Mouse (Mus musculus): Measurements from ENCODE around the gene Gm21887.
"Not testable (repeated sequence)": the region's sequence is repeated elsewhere in the genome, so short reads cannot be mapped to it uniquely, and the experiment has no call there.

Gene Gm21887

GRCm38 (mm10) chrX:170015883-170016282, 6.4 kb downstream of the Gm21887 start:
- DNase-seq = not testable (repeated sequence)

DNA sequence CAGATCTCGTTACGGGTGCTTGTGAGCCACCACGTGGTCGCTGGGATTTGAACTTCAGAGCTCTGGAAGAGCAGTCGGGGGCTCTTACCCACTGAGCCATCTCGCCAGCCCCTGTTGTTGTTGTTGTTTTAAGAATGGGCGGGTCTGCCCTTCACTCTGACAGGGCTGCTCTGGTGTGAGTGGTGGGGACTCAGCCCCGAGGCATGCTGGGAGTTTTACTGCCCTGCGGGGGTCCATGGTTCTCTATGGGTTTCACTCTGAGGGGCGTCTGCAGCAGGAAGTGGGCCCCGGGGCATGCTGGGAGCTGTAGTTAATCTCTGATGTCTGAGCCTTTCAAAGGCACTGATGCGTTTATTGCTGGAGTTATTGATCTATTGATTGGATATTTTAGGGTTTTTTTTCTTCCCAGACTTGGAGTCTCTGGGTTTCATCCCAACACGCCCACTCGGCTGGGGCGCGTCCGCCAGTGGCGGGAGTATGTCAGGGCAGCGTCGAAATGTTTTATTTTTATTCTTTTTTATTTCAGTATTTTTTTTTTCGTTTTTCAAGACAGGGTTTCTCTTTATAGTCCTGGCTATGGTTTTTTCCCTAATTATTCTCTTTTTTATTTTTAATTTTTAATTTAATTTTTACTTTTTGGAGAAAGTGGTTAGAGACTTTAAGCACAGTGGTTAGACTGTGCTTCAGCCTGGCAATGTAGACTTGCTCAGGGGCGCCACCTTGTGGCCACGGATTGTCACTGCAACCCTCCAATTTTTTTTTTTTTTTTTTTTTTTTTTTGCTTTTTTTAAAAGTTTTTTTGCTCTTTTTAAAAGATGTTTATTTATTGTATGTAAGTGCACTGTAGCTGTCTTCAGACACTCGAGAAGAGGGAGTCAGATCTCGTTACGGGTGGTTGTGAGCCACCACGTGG, 8.1 kb downstream of the Gm21887 start:
- DNase-seq = peak; percentile 69

GRCm38 (mm10) chrX:170018571-170019218, 9.2 kb downstream of the Gm21887 start:
- DNase-seq = peak; percentile 73

- DNase-seq = peak; percentile 42
Observed at GRCm38 (mm10) chrX:170019219-170019953, 9.9 kb downstream of the Gm21887 start.

- DNase-seq = peak; percentile 98
Observed at GRCm38 (mm10) chrX:170019954-170020689, 10.7 kb downstream of the Gm21887 start.

DNA sequence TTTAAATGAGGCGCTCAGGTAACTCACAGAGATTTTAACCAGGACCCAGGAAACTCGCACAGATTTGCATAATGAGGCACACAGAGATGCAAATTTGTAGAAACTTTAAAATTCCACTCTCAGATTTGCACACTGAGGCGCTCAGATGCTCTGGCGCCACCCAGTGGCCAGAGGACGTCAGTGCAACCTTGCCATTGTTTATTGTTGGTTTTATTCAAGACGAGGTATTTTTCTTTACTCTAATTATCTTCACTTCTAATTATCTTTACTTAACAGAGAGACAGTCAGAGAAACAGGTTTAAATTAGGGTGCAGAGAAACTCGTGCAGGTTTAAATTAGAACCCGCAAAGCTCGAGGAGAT, 11.2 kb downstream of the Gm21887 start:
- peak; percentile 75 for DNase-seq

DNA sequence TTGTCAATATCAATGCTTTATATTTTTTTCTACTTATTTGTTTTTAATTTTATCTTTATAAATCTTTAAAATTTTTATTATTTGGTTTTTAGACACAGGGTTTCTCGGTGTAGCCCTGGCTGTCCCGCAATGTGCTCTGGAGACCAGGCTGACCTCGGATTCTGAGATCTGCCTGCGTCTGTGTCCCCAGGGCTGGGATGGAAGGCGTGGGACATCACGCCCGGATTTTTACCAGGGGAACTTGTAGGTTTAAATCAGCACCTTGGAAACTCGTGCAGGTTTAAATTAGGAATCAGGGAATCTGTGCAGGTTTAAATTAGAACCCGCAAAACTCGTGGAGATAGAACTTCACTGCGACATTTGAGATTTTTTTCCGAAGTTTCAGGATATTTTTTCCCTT, 11.7 kb downstream of the Gm21887 start:
- not testable (repeated sequence) for DNase-seq

- peak; percentile 69 for DNase-seq
Observed at GRCm38 (mm10) chrX:170021750-170022461, 12.4 kb downstream of the Gm21887 start.

Measured in cerebellum, adult 9-10 months (tissue).